Mouse (Mus musculus): ENCODE results near the gene Socs4.
A peak's percentile ranks its signal among the peaks of the same experiment; 100 is the strongest.
"Not testable (repeated sequence)": the region's sequence is repeated elsewhere in the genome, so short reads cannot be mapped to it uniquely, and the experiment has no call there.

The Socs4 gene

DNA sequence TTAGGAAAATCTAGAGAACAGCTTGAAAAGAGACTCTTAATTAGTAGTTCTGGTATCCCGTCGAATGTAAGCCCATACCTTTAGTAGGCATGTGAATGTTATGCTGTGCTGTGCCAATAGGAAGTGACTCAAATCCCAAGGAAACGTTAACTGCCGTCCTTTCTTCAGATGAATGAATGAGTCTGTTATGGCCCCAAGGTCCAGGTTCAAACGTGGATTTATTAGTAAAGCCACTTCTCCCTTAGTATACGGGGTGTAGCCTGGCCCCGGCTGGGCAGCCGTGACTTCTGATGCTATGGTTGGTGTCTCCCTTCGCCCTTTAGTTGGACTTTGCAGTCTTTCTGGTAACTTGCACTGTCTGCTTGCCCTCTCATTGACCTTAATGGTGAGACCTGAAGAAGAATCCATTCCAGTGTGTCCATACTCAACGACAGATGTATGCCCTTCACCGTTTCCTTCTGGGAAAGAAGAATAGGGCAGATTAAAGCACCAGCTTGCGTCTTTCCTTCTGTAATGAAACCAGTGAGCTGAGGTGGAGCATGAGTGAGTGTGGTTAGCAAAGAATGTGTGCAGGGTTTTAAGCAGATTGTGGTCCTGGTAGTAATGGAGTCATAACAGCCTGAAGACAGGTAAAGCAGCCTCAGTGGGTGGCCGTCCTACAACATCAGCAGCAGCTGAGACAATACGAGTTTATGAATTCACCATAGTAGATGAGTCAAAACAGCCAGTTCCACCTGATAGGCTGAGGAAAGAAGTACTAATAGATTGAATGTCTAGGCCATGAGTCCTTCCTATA, 26.4 kb downstream of the Socs4 start:
- no peak for DNase-seq (ENCODE audit: low read depth, low spot score)
- no peaks in the 10 kb centered on the region for H3K27me3 ChIP-seq (ENCODE audit: control insufficient read depth, insufficient read depth, low read length, poor library complexity, severe bottlenecking)
- no peaks in the 10 kb centered on the region for H3K36me3 ChIP-seq (ENCODE audit: control insufficient read depth, insufficient read depth, low read length, poor library complexity, severe bottlenecking)

DNA sequence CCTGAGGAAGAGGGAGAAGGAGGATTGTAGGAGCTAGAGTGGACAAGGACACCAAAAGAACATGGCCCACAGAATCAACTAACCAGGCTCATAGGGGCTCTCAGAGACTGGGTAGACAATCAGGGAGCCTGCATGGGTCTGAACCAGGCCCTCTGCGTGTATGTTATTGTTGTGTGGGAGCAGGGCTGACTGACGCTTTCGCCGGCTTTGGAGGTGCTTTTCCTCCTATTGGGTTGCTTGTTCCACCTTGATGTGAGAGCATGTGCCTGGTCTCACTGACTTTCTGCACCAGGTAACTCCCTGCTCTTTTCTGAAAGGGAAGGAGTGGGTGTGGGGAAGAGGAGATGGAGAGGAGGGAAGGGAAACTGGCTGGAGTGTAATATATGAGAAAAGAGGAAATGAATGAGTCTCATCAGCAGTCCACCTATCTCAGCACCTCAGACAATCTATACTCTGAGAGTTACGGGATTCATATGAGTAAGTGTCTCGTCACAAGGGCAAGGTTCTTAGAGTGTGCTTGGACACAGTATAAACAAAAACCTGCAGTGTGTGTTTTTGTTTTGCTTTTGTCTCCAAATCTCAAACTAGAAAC, 28.2 kb downstream of the Socs4 start:
- H3K36me3 ChIP-seq (ENCODE audit: control insufficient read depth, insufficient read depth, low read length, poor library complexity, severe bottlenecking), result no peaks in the 10 kb centered on the region
- no peak for DNase-seq (ENCODE audit: low read depth, low spot score)
- H3K27me3 ChIP-seq (ENCODE audit: control insufficient read depth, insufficient read depth, low read length, poor library complexity, severe bottlenecking), result no peaks in the 10 kb centered on the region

DNA sequence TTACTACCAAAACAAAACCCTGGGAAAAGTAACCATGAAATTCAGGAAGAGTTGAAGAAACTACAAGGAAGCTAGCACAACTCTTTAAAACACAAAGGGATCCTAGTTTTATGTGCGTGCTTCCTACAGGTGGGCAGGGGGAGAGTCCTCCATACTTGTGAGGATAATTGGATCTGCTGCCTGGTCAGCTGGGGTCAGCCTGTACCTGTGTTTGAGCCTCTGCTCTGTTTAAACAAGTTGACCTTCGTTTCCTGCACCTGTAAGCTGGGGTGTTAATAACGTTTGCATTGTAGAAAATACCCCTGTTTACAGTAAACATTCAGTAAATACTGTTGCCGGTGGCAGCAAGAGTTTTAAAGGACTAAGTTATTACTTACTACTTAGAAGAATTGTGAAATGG, 29.2 kb downstream of the Socs4 start:
- H3K27me3 ChIP-seq (ENCODE audit: control insufficient read depth, insufficient read depth, low read length, poor library complexity, severe bottlenecking), result no peaks in the 10 kb centered on the region
- no peak for DNase-seq (ENCODE audit: low read depth, low spot score)
- peaks cover 3% of the 10 kb centered on the region; the same call in 1 of the 2 replicates for H3K36me3 ChIP-seq (ENCODE audit: control insufficient read depth, insufficient read depth, low read length, poor library complexity, severe bottlenecking)

DNA sequence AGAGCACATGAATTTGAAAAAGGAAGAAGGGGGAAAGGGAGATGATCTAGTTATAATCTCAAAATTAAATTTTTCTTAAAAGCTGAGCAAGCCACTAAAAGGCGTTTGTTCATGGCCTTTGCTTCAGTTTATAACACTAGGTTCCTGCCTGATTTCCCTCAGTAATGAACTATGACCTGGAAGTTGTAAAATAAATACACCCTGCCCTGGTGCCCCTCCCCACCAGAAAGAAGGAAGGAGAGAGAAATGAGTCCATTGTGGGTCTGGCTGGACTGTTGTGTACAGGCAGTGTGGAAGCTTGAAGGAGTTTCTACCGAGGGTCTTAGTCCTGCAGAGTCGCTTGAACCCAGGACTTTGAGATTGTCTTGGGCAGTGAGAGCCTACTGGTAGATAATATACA, 30.9 kb downstream of the Socs4 start:
- DNase-seq (ENCODE audit: low read depth, low spot score), result no peak

DNA sequence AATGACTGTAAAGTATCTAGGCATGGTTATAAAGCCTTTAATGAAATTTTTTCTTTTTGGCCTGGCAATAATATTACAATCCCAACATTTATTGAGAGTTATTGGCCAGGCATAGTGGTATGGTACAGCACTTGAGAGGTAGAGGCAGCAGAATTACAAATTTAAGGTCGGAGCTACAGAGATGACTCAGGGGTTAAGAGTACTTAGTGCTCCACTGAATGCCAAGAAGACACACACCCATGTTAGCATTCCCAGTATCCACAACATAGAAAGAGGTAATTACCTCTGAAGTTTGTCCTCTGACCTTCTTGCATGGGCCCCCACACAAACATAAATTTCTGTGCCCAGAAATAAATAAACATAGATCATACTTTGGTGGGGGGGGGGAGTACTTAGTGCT, 32.3 kb downstream of the Socs4 start:
- no peak for DNase-seq (ENCODE audit: low read depth, low spot score)
- H3K36me3 ChIP-seq (ENCODE audit: control insufficient read depth, insufficient read depth, low read length, poor library complexity, severe bottlenecking), result peaks cover 9% of the 10 kb centered on the region; the same call in 1 of the 2 replicates
- H3K27me3 ChIP-seq (ENCODE audit: control insufficient read depth, insufficient read depth, low read length, poor library complexity, severe bottlenecking), result no peaks in the 10 kb centered on the region

More for the DNA sequence above, 30.9 kb downstream of the Socs4 start:
- Histone ChIP-seq H3K36me3 (ENCODE audit: control insufficient read depth, insufficient read depth, low read length, poor library complexity, severe bottlenecking) (peaks cover 7% of the 10 kb centered on the region; the same call in 1 of the 2 replicates), H3K27me3 (ENCODE audit: control insufficient read depth, insufficient read depth, low read length, poor library complexity, severe bottlenecking) (no peaks in the 10 kb centered on the region)

DNA sequence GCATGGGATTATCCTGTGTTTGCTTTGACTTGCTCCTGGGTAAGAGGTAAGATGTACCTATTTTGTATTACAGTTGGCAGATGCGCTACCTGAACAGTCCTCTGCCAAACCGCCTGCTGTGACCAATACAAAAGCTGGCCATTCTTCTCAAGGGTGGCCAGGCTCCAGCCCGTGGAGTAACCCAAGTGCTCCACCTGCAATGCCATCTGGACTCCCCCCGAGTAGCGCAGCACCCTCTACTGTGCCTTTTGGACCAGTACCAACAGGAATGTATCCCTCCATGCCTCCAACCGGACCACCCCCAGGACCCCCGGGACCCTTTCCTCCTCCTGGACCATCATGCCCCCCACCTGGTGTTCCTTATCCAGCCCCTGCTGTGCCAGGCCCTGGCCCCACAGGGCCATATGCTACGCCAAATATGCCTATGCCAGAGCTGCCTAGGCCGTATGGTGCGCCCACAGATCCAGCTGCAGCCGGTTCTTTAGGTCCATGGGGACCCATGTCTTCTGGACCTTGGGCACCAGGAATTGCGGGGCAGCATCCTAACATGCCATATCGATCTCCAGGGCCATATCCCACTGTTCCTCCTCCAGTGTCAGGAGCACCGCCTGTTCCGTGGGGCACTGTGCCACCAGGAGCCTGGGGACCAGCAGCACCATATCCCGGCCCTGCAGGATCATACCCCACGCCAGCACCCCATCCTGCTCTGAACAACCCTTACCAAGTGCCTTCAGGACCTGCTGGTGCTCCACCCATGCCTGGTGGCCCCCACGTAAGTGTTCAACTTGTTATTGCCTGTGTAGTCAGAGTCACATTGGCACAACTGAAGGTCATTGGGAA, 33.8 kb downstream of the Socs4 start:
- Histone ChIP-seq H3K36me3 (ENCODE audit: control insufficient read depth, insufficient read depth, low read length, poor library complexity, severe bottlenecking) (peaks cover 11% of the 10 kb centered on the region), H3K27me3 (ENCODE audit: control insufficient read depth, insufficient read depth, low read length, poor library complexity, severe bottlenecking) (no peaks in the 10 kb centered on the region)
- DNase-seq (ENCODE audit: low read depth, low spot score), result no peak

GRCm38 (mm10) chr14:47319362-47319761, 42.6 kb downstream of the Socs4 start:
- H3K36me3 ChIP-seq (ENCODE audit: control insufficient read depth, insufficient read depth, low read length, poor library complexity, severe bottlenecking), result peaks cover 2% of the 10 kb centered on the region
- H3K27me3 ChIP-seq (ENCODE audit: control insufficient read depth, insufficient read depth, low read length, poor library complexity, severe bottlenecking), result no peaks in the 10 kb centered on the region
- no peak for DNase-seq (ENCODE audit: low read depth, low spot score)

GRCm38 (mm10) chr14:47321581-47321980, 44.9 kb downstream of the Socs4 start:
- H3K27me3 ChIP-seq (ENCODE audit: control insufficient read depth, insufficient read depth, low read length, poor library complexity, severe bottlenecking); H3K36me3 ChIP-seq (ENCODE audit: control insufficient read depth, insufficient read depth, low read length, poor library complexity, severe bottlenecking); DNase-seq (ENCODE audit: low read depth, low spot score): not testable (repeated sequence)

DNA sequence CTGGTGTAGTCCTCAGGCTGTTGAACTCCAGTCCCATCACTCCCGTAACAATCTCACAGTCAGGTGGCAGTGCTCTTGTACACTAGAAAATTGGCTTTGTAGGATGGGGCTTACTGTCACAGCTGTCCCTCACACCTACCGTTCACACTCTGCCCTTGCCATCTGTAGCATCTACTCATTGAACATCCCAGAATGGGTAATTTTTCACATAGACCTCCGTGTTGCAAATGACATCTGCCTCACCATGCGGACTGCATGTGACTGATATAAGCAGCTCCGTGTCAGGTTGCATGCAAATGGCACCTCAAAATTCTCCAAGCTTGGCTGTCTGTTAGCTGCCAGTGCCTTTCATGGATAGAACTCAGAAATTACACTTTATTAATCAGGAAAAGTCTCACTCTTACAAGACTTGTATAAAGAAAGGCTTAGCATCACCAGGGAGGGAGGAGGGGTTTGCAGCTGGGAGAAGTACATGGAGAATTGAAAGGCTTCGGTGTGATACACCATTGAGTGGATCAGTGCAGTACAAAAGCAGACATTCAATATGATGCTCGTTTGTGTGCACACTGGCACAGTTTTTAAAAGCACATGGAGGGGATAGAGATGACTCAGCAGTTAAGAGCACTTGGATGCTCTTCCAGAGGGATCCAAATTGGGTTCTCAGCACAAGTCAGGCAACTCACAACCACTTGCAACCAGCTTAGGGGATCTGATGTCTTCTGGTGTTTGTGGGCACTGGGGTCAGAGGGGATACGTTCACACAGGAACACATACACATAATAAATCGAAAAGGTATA, 49.4 kb downstream of the Socs4 start:
- no peak for DNase-seq (ENCODE audit: low read depth, low spot score)
- Histone ChIP-seq H3K27me3 (ENCODE audit: control insufficient read depth, insufficient read depth, low read length, poor library complexity, severe bottlenecking) (no peaks in the 10 kb centered on the region), H3K36me3 (ENCODE audit: control insufficient read depth, insufficient read depth, low read length, poor library complexity, severe bottlenecking) (no peaks in the 10 kb centered on the region)

DNA sequence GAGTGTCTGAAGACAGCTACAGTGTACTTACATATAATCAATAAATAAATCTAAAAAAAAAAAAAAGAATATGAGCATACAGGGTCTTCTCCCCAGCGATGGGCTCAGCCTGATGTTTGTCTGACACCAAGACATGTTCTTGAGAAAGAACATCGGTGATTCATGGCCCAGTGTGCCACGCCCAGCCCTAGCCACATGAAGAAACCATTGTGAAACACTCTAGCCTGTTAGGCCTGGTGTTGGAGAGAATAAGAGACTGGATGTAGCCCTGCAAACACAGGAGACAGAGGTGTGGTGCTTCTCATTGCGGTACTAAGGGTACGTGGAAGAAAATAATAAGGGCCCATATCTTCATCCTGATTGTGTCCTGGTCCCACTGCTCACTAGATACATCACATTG, 50.6 kb downstream of the Socs4 start:
- H3K27me3 ChIP-seq (ENCODE audit: control insufficient read depth, insufficient read depth, low read length, poor library complexity, severe bottlenecking), result no peaks in the 10 kb centered on the region
- DNase-seq (ENCODE audit: low read depth, low spot score), result no peak
- H3K36me3 ChIP-seq (ENCODE audit: control insufficient read depth, insufficient read depth, low read length, poor library complexity, severe bottlenecking), result no peaks in the 10 kb centered on the region

DNA sequence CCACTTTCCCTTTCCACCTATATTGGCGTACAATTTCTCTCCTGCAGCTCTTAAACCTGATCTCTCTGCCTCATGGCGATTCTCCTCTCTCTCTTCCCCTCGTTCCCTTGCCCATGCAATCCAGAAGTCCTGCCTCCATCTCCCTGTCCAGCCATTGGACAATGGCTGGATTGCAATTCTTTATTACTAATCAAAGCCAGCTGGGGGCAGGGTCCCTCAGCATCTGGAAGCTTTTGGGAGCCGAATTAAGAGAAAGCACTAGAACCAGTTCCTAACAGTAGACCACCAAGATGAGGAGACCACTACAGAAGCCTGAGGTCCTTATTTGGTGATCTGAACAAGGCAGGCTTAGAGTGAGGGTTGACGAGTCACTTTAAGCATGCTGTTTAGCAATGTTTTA, 55.2 kb downstream of the Socs4 start:
- Histone ChIP-seq H3K36me3 (ENCODE audit: control insufficient read depth, insufficient read depth, low read length, poor library complexity, severe bottlenecking) (no peaks in the 10 kb centered on the region), H3K27me3 (ENCODE audit: control insufficient read depth, insufficient read depth, low read length, poor library complexity, severe bottlenecking) (no peaks in the 10 kb centered on the region)
- DNase-seq (ENCODE audit: low read depth, low spot score), result no peak

GRCm38 (mm10) chr14:47334819-47335218, 58.1 kb downstream of the Socs4 start:
- DNase-seq (ENCODE audit: low read depth, low spot score), result peak; percentile 74

GRCm38 (mm10) chr14:47335300-47335699, 58.6 kb downstream of the Socs4 start:
- no peaks in the 10 kb centered on the region for H3K27me3 ChIP-seq (ENCODE audit: control insufficient read depth, insufficient read depth, low read length, poor library complexity, severe bottlenecking)
- no peaks in the 10 kb centered on the region for H3K36me3 ChIP-seq (ENCODE audit: control insufficient read depth, insufficient read depth, low read length, poor library complexity, severe bottlenecking)
- DNase-seq (ENCODE audit: low read depth, low spot score), result no peak

More at GRCm38 (mm10) chr14:47334819-47335218, 58.1 kb downstream of the Socs4 start:
- no peaks in the 10 kb centered on the region for H3K27me3 ChIP-seq (ENCODE audit: control insufficient read depth, insufficient read depth, low read length, poor library complexity, severe bottlenecking)
- H3K36me3 ChIP-seq (ENCODE audit: control insufficient read depth, insufficient read depth, low read length, poor library complexity, severe bottlenecking), result no peaks in the 10 kb centered on the region

DNA sequence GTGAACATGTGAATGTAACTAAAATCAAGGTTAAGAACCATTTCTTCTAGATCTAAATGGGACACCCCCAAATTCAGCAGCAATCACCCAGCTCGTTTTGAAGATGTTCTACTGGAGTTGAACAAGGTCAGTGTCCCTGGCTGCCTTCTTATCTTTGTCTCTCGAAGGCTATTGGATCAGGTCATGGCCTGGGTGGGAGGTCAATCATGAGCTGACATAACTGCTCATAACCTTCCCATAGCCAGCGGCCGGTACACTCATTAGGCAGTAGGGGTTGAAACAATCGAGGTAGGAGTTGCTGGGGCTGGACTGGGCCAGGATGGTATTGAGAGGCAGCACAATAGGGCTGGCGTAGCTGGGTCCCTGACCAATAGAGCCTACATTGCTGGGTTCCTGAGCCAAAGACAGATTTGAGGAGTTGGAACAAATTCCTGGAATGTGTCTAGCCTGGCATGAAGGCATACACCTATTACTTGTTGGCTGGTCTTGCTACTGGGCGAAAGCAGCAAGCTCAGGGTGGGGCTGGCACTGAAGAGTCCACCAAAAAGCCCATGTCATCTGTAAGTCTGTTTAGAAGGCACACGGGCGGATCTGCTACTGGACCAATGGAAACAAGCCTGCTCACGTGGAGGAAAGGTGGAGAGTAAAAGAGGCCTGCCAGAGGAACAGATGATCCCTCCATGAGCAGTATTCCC, 63.6 kb downstream of the Socs4 start:
- H3K36me3 ChIP-seq (ENCODE audit: control insufficient read depth, insufficient read depth, low read length, poor library complexity, severe bottlenecking), result no peaks in the 10 kb centered on the region
- no peaks in the 10 kb centered on the region for H3K27me3 ChIP-seq (ENCODE audit: control insufficient read depth, insufficient read depth, low read length, poor library complexity, severe bottlenecking)
- DNase-seq (ENCODE audit: low read depth, low spot score), result no peak
